Mouse (Mus musculus): ENCODE data around the gene Arl5b. TPM values are rescaled to one million over a fixed set of nuclear protein-coding genes. Genes with fewer than 3 reads are reported as not detected.
A peak's percentile ranks its signal among the peaks of the same experiment; 100 is the strongest.

Gene Arl5b
- 19.2 and 32.7 TPM in 2 replicates for polyA plus RNA-seq (2011; ENCODE audit: insufficient read length, low read depth, missing spikeins)

DNA sequence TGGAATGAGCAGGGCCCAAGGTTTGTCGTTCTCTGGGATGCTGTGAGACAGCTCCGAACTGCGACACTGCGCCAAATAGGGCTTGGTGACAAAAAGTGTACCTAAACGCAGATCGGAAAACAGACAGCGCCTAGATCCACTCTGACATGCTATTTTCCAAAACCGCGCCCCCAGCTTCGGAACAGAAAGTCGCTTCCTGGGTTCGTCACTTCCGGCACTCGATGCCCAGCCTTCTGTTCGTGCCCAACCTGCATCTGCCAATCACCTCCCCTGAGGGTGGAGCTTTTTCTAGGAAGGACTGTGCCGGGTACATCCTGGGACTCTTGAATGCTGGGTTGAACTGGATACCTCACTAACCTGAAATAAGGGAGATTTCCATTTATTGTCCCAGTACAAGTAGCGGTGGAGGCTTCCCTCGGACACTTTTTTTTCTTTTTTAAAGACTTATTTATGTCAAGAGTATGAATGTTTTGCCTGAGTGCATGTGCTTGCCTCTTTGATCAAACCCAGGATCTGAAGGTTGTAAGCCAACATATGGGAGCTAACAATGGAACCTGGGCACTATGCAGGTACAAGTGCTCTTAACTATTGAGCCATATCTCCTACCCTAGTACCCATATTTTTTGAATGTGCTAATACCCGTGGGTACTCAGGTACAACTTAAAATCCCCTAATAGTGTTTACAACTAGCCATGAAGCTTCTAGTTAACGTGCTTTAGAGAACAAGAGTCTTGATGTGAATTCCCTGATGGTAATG, at the start of gene Arl5b:
TSS of gene Arl5b (plus strand) at position 279 of the 757 bp plus-strand sequence.
- Histone ChIP-seq H3K27ac (ENCODE audit: insufficient read depth, low read length) (no peak within 1 kb of the TSS), H3K4me3 (ENCODE audit: insufficient read depth, low read length) (peak within 1 kb of the TSS; percentile 78), H3K4me1 (ENCODE audit: control insufficient read depth, insufficient read depth, low read length) (no peaks in the 10 kb centered on the region)
- TF ChIP-seq CTCF (IDR thresholded peaks at IDR 0.05; ENCODE audit: borderline replicate concordance, insufficient read depth, low read length) (no peak), POLR2A (IDR thresholded peaks at IDR 0.05; ENCODE audit: low read depth, low read length) (peak; percentile 71)

DNA sequence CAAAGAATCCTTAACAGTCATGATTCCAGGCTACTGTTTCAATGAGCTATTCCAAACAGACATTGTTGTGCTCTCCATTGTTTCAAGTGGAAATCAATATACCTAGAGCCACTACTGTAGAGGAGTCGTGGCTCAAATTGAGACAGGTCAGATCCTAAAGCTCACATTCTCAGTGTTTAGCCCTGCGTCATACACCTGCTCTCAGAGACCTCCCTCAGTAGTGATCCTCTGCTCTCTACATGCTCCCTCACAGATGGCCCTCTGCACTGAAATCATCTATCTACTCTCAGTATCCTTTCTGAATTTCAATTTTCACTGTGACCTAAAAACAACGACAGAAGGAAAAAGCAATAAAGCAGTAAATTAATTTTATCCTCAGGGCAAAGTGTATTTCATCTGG, 41.7 kb upstream of the Arl5b start:
- no peak overlapping the region for H3K4me3 ChIP-seq (ENCODE audit: insufficient read depth, low read length)
- no peaks in the 10 kb centered on the region for H3K4me1 ChIP-seq (ENCODE audit: control insufficient read depth, insufficient read depth, low read length)
- TF ChIP-seq CTCF (IDR thresholded peaks at IDR 0.05; ENCODE audit: borderline replicate concordance, insufficient read depth, low read length) (no peak), POLR2A (IDR thresholded peaks at IDR 0.05; ENCODE audit: low read depth, low read length) (no peak)
- no peak overlapping the region for H3K27ac ChIP-seq (ENCODE audit: insufficient read depth, low read length)

DNA sequence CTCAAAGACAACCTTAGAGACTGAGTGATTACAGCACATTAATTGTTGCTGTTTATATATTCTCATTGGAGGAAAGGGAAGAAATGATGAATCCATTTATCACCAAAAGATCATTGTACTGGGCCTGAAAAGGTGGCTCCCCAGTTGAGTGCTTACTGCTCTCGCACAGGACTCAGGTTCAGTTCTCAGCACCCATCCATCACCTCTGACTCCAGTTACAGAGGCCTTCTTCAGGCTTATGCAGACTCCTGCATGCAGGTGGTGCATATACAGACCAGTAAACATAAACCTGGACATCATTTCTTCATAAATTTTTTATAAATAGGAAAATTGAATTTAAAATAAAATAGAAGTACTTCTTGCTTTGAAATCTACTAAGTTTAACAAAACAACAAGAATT, 41.1 kb upstream of the Arl5b start:
- TF ChIP-seq CTCF (IDR thresholded peaks at IDR 0.05; ENCODE audit: borderline replicate concordance, insufficient read depth, low read length) (no peak), POLR2A (IDR thresholded peaks at IDR 0.05; ENCODE audit: low read depth, low read length) (no peak)
- H3K4me1 ChIP-seq (ENCODE audit: control insufficient read depth, insufficient read depth, low read length) = no peaks in the 10 kb centered on the region
- H3K27ac ChIP-seq (ENCODE audit: insufficient read depth, low read length) = no peak overlapping the region
- H3K4me3 ChIP-seq (ENCODE audit: insufficient read depth, low read length) = no peak overlapping the region

DNA sequence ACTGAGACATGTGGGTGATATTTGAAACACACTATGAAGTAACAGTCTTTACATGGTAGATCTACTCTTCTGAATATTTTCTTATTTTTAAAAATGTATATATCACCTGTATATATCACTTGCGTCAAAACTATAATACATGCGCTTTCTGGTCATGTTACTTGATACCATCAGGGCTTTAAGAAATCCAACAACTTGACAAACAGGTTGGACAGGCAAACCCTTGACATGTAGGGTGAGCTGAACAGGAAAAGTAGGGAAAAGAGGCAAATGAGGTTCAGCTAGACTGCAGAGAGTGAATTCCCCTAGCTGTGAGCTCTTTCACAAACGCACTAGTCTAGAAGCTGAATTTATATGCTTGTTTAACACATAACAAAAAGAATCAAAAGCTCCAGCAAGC, 22.4 kb upstream of the Arl5b start:
- TF ChIP-seq CTCF (IDR thresholded peaks at IDR 0.05; ENCODE audit: borderline replicate concordance, insufficient read depth, low read length) (no peak), POLR2A (IDR thresholded peaks at IDR 0.05; ENCODE audit: low read depth, low read length) (no peak)
- Histone ChIP-seq H3K4me3 (ENCODE audit: insufficient read depth, low read length) (no peak overlapping the region), H3K27ac (ENCODE audit: insufficient read depth, low read length) (no peak overlapping the region)

DNA sequence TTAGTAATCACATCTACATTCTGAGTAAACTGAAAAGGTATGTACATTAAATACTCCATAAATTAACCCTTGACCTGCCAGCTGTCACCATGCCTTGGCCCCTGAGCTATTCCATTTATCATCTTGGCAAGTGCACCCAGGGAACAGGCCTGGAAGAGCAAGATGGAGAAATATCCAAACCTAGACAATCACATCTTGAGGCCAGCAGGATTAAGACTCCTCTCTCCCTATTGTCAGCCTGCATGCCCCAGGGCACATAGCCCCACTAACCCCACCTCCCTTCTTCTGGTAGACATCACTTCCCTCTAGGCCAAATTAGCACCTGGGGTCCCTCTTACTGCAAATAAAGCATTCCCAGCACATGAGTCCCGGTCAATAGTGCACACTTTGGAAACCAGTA, 21.4 kb upstream of the Arl5b start:
- Histone ChIP-seq H3K27ac (ENCODE audit: insufficient read depth, low read length) (no peak overlapping the region), H3K4me3 (ENCODE audit: insufficient read depth, low read length) (no peak overlapping the region), H3K4me1 (ENCODE audit: control insufficient read depth, insufficient read depth, low read length) (no peaks in the 10 kb centered on the region)
- TF ChIP-seq POLR2A (IDR thresholded peaks at IDR 0.05; ENCODE audit: low read depth, low read length) (no peak), CTCF (IDR thresholded peaks at IDR 0.05; ENCODE audit: borderline replicate concordance, insufficient read depth, low read length) (no peak)

More for the DNA sequence above, 22.4 kb upstream of the Arl5b start:
- H3K4me1 ChIP-seq (ENCODE audit: control insufficient read depth, insufficient read depth, low read length) = no peaks in the 10 kb centered on the region

DNA sequence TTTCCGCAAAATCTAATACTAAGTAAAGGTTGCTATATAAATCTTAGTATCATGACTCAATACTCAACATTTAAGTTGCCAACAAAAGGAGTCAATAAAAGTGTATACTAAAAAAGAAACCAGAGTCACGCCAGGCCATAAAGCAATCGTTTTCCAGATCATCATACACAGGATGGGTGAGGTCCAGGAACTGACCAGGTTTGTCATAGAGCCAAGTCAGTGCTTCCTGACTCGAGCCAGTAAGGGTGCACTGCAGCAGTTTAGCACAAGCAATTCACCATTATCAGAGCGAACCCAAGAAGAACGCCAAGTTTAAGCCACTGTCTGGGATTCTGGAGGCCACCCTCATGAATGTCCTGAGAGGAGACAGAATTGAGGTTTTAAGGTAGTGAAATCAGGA, 10.5 kb upstream of the Arl5b start:
- no peaks in the 10 kb centered on the region for H3K4me1 ChIP-seq (ENCODE audit: control insufficient read depth, insufficient read depth, low read length)
- no peak overlapping the region for H3K4me3 ChIP-seq (ENCODE audit: insufficient read depth, low read length)

DNA sequence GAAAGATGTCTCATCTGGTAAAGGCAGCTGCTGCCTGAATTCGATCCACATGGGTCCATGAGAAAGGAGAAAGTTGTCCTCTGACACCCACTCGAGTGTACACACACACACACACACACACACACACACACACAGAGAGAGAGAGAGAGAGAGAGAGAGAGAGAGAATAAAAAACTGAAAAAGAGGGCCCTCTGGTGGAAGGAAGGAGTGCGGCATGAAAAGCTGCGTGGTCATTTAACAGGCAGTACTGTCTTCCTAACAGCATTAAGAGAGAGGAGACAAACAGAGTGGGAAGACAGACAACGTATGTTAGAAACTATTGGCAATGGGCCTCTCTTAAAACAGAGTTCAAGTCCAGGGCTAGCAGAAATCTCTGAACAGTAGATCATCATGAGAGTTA, 8.9 kb upstream of the Arl5b start:
- TF ChIP-seq CTCF (IDR thresholded peaks at IDR 0.05; ENCODE audit: borderline replicate concordance, insufficient read depth, low read length) (peak; percentile 14; the same call in 1 of the 2 replicates), POLR2A (IDR thresholded peaks at IDR 0.05; ENCODE audit: low read depth, low read length) (no peak)
- Histone ChIP-seq H3K4me1 (ENCODE audit: control insufficient read depth, insufficient read depth, low read length) (no peaks in the 10 kb centered on the region), H3K27ac (ENCODE audit: insufficient read depth, low read length) (no peak overlapping the region), H3K4me3 (ENCODE audit: insufficient read depth, low read length) (no peak overlapping the region)

More for the DNA sequence above, 10.5 kb upstream of the Arl5b start:
- TF ChIP-seq CTCF (IDR thresholded peaks at IDR 0.05; ENCODE audit: borderline replicate concordance, insufficient read depth, low read length) (no peak), POLR2A (IDR thresholded peaks at IDR 0.05; ENCODE audit: low read depth, low read length) (no peak)
- no peak overlapping the region for H3K27ac ChIP-seq (ENCODE audit: insufficient read depth, low read length)

DNA sequence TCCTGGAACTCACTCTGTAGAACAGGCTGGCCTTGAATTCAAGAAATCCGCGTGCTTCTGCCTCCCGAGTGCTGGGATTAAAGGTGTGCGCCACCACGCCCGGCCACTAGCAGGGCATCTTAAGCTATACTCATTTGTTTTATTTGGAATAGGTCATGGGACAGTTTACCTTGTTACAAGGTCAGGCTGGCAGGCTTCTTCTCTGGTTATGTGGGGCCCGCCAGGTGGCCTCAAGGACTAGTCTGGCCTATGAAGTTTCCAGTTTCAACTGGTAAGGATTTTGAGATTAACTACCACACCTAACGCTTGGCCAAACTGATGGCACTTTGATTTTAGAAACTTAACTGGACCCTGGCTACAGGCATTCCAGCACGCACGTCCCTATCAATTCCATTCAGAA, 5.3 kb downstream of the Arl5b start:
- TF ChIP-seq CTCF (IDR thresholded peaks at IDR 0.05; ENCODE audit: borderline replicate concordance, insufficient read depth, low read length) = no peak
- Histone ChIP-seq H3K4me3 (ENCODE audit: insufficient read depth, low read length) (peak overlapping the region; percentile 56), H3K4me1 (ENCODE audit: control insufficient read depth, insufficient read depth, low read length) (peaks cover 2% of the 10 kb centered on the region; the same call in 1 of the 2 replicates), H3K27ac (ENCODE audit: insufficient read depth, low read length) (peak overlapping the region; percentile 65)

DNA sequence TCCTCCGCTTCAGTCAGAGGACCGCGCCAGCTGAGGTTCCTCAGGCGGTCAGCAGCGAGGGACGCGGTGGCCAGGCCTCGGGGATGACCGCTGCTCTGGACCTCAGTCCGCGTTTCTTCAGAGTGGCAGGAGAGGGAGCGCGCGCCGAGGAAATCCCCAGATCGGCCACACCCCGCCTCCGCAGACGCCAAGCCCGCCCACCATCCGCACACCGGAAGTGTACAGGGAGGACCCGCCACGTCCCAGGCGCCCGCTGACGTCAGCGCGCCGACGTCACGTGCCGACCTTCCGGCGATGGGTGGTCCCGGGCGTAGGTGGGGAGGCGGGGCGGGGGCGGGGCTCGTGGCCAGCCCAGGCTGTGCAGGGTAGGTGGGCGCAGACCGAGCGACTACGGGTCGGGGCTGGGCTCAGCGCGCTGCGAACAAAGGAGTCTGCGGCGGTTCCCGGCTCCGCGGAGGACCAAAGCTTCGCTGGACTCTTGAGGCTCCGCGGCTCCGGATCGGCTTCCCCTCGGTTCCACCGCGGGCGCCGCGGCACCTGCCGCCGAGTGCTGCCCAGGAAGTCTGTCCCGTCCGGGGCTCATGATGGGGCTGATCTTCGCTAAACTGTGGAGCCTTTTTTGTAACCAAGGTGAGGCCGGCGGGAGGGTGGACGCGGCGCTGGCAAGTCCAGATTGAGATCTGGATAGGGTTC, 5.9 kb downstream of the Arl5b start, which contains the start of gene Nsun6:
TSS of gene Nsun6 (minus strand) at position 125 of the 693 bp plus-strand sequence.
- peak within 1 kb of the TSS; percentile 90 for H3K4me3 ChIP-seq (ENCODE audit: insufficient read depth, low read length)
- H3K4me1 ChIP-seq (ENCODE audit: control insufficient read depth, insufficient read depth, low read length) = peaks cover 2% of the 10 kb centered on the region; the same call in 1 of the 2 replicates
- peak within 1 kb of the TSS; percentile 65 for H3K27ac ChIP-seq (ENCODE audit: insufficient read depth, low read length)
- TF ChIP-seq CTCF (IDR thresholded peaks at IDR 0.05; ENCODE audit: borderline replicate concordance, insufficient read depth, low read length) (no peak), POLR2A (IDR thresholded peaks at IDR 0.05; ENCODE audit: low read depth, low read length) (peak; percentile 97)

DNA sequence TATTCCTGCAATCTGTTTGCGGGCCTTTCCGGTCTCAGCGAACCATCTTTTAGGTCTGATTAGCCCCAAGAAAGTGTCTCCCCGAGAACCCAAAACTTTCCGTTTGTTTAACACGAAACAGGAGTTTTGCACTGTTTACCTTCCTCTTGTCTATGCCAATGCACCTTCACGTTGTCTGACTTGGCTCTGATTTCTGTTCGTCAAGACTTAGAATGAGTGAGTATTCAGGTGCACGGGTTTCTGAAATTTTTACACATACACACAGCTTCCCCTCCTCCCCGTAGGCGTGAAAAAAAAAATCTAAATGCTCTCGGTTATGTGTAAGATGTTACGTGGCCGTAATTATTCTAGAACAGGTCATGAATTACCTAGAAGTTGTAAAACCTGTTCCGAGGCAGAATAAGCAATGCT, 6.6 kb downstream of the Arl5b start:
- no peak for TF ChIP-seq CTCF (IDR thresholded peaks at IDR 0.05; ENCODE audit: borderline replicate concordance, insufficient read depth, low read length)
- no peak for TF ChIP-seq POLR2A (IDR thresholded peaks at IDR 0.05; ENCODE audit: low read depth, low read length)
- no peak overlapping the region for H3K27ac ChIP-seq (ENCODE audit: insufficient read depth, low read length)
- H3K4me1 ChIP-seq (ENCODE audit: control insufficient read depth, insufficient read depth, low read length) = peaks cover 2% of the 10 kb centered on the region; the same call in 1 of the 2 replicates
- peak overlapping the region; percentile 90 for H3K4me3 ChIP-seq (ENCODE audit: insufficient read depth, low read length)
